Comparison of ENCODE assay signal across 23 mouse cellular contexts in genomic region chr2:160305070-160305469, GRCm38 (mm10). TPM values are rescaled to one million over a fixed set of nuclear protein-coding genes. Genes with fewer than 3 reads are reported as not detected.
DNase-seq lines count a peak whose midpoint lies in the region; TF ChIP-seq lines count a peak whose summit lies in the region.
"Had no signal": no experiment of that assay in that cellular context is flagged by ENCODE, and none has a peak within 500 bp of the region (broad histone marks: within the 10 kb centered on the region; RNA-seq: fewer than 3 reads in every experiment).

No protein-coding gene starts in this region.

- DNase-seq in A20 (ENCODE audit: low read depth, low spot score) (peak; percentile 3), CH12.LX (ENCODE audit: extremely low read depth) (peak; percentile 84)
- no peak for DNase-seq in ovary, postnatal 36 days (ENCODE audit: low spot score)
- DNase-seq in left cerebral cortex, adult 2 months (ENCODE audit: extremely low spot score in 1 of 2, low spot score in 2 of 2): no peak
- DNase-seq: adrenal gland, adult 2 months; adrenal gland, adult 8-10 months; adrenal gland, postnatal 10 days; adrenal gland, postnatal 14 days; adrenal gland, postnatal 25 days; adrenal gland, postnatal 36 days; B cell, adult 2 months; cerebellum, adult 11 months; cerebellum, adult 11-12 months; cerebellum, adult 18-20 months; cerebellum, adult 2 months; cerebellum, adult 8-10 months had no signal

- in situ Hi-C loops in CH12.LX (cut with MboI; ENCODE audit: low pct_ligation_motif_present, low pct_unique_long_range_greater_than_20kb, low sequenced_read_pairs): no loop called here

- peaks cover 6 to 63% of the 10 kb centered on the region in 2 experiments; a peak in 2 of 4 replicates for H3K4me1 ChIP-seq in CH12.LX (ENCODE audit: control insufficient read depth in 1 of 2, insufficient read depth in 2 of 2)

- no peaks in the 10 kb centered on the region for H3K27me3 ChIP-seq in CH12.LX (replicated peaks)
- H3K27me3 ChIP-seq: Patski had no signal

- no peaks in the 10 kb centered on the region for H3K79me2 ChIP-seq in CH12.LX (replicated peaks; ENCODE audit: control insufficient read depth, extremely low read depth, insufficient read depth, poor library complexity, severe bottlenecking)

- no peaks in the 10 kb centered on the region for H3K9me3 ChIP-seq in CH12.LX (replicated peaks; ENCODE audit: low read length)

- no peak for TF ChIP-seq POLR2A in CH12.LX (IDR thresholded peaks at IDR 0.05; ENCODE audit: low read depth, low read length)

- TF ChIP-seq RAD21 in CH12.LX (IDR thresholded peaks at IDR 0.05; ENCODE audit: low read depth, low read length): no peak

- peak overlapping the region; percentile 22; the same call in 1 of the 2 replicates for H3K4me2 ChIP-seq in CH12.LX (ENCODE audit: insufficient read depth, low read depth, poor library complexity, severe bottlenecking)

- TF ChIP-seq EP300 in CH12.LX (IDR thresholded peaks at IDR 0.05; ENCODE audit: low read length): no peak

- H3K4me3 ChIP-seq in CH12.LX (replicated peaks in 1 of 3; ENCODE audit: low read depth in 2 of 3, low read length in 2 of 3, poor library complexity in 1 of 3): no peak overlapping the region
- H3K4me3 ChIP-seq in left cerebral cortex, adult 2 months: no peak overlapping the region

- TF ChIP-seq CTCF in CH12.LX (conservative IDR thresholded peaks at IDR 0.05 in 1 of 2, IDR thresholded peaks at IDR 0.05 in 1 of 2; ENCODE audit: low read depth in 2 of 2, low read length in 2 of 2): no peak
- TF ChIP-seq CTCF in left cerebral cortex, adult 2 months (IDR thresholded peaks at IDR 0.05): no peak

- H3K36me3 ChIP-seq in CH12.LX (replicated peaks in 1 of 2; ENCODE audit: control insufficient read depth in 1 of 2, insufficient read depth in 1 of 2, low read length in 1 of 2): no peaks in the 10 kb centered on the region
- H3K36me3 ChIP-seq: G1E had no signal

- intact Hi-C loops in left cerebral cortex, adult 2 months (cut with DNase I): no loop called here

- dilution Hi-C loops in CH12.LX (cut with MboI; ENCODE audit: extremely low pct_ligation_motif_present, extremely low pct_unique_long_range_greater_than_20kb, low sequenced_read_pairs): no loop called here

- H3K27ac ChIP-seq in CH12.LX (ENCODE audit: insufficient read depth, low read depth): no peak overlapping the region
- no peak overlapping the region for H3K27ac ChIP-seq in left cerebral cortex, adult 2 months

- H3K9ac ChIP-seq in CH12.LX (ENCODE audit: insufficient read depth, low read depth): no peak overlapping the region

TF ChIP-seq in CH12.LX, 34 proteins besides CTCF, POLR2A, EP300 and RAD21:
- TF ChIP-seq ELF1 (IDR thresholded peaks at IDR 0.05; ENCODE audit: low read depth, low read length): no peak
- TF ChIP-seq KAT2A (IDR thresholded peaks at IDR 0.05; ENCODE audit: insufficient replicate concordance, low read length): no peak
- TF ChIP-seq ZKSCAN1 (IDR thresholded peaks at IDR 0.05; ENCODE audit: borderline replicate concordance, low read depth, low read length): no peak
- no peak for TF ChIP-seq NRF1 (IDR thresholded peaks at IDR 0.05; ENCODE audit: low read depth, low read length)
- peak; percentile 33; the same call in 1 of the 2 replicates for TF ChIP-seq IRF4 (IDR thresholded peaks at IDR 0.05; ENCODE audit: low read depth, low read length)
- TF ChIP-seq MAZ (IDR thresholded peaks at IDR 0.05; ENCODE audit: low read depth, low read length): no peak
- no peak for TF ChIP-seq SMC3 (IDR thresholded peaks at IDR 0.05; ENCODE audit: low read depth, low read length)
- peak; percentile 29; the same call in 1 of the 2 replicates for TF ChIP-seq BHLHE40 (IDR thresholded peaks at IDR 0.05; ENCODE audit: low read depth, low read length)
- TF ChIP-seq SIN3A (IDR thresholded peaks at IDR 0.05; ENCODE audit: low read length): no peak
- no peak for TF ChIP-seq PAX5 (IDR thresholded peaks at IDR 0.05; ENCODE audit: low read length)
- no peak for TF ChIP-seq MAFK (IDR thresholded peaks at IDR 0.05; ENCODE audit: insufficient replicate concordance, low read length)
- peak; percentile 99 for TF ChIP-seq MEF2A (IDR thresholded peaks at IDR 0.05; ENCODE audit: borderline replicate concordance, low read depth, low read length)
- TF ChIP-seq CHD2 (IDR thresholded peaks at IDR 0.05; ENCODE audit: low read length): no peak
- no peak for TF ChIP-seq POLR2AphosphoS2 (IDR thresholded peaks at IDR 0.05; ENCODE audit: low read depth, low read length)
- no peak for TF ChIP-seq ZC3H11A (IDR thresholded peaks at IDR 0.05; ENCODE audit: low read depth, low read length)
- no peak for TF ChIP-seq NELFE (IDR thresholded peaks at IDR 0.05; ENCODE audit: low read depth, low read length)
- TF ChIP-seq MXI1 (IDR thresholded peaks at IDR 0.05; ENCODE audit: low read depth, low read length): no peak
- TF ChIP-seq MAX (IDR thresholded peaks at IDR 0.05; ENCODE audit: low read length): no peak
- TF ChIP-seq CHD1 (IDR thresholded peaks at IDR 0.05; ENCODE audit: low read depth, low read length): no peak
- TF ChIP-seq ZNF384 (IDR thresholded peaks at IDR 0.05; ENCODE audit: low read depth, low read length): no peak
- TF ChIP-seq HCFC1 (IDR thresholded peaks at IDR 0.05; ENCODE audit: low read depth, low read length): no peak
- no peak for TF ChIP-seq JUND (conservative IDR thresholded peaks at IDR 0.05; ENCODE audit: low read depth, low read length)
- no peak for TF ChIP-seq USF1 (IDR thresholded peaks at IDR 0.05; ENCODE audit: low read depth, low read length)
- TF ChIP-seq ETS1 (conservative IDR thresholded peaks at IDR 0.05; ENCODE audit: low read depth, low read length): peak; percentile 90

RNA-seq across cellular contexts. Expression of gene Gm826, which starts 28.9 kb away (rescaled TPM):
- total RNA-seq in CH12.LX (2012; rRNA removed) (not detected in 2 replicates), CH12.LX (2014; rRNA removed) (0.32 TPM in 1 of 2 replicates, not detected in the other)
- not detected in 2 replicates for polyA plus RNA-seq in CH12.LX (2012; ENCODE audit: insufficient read length, low read depth)
- total RNA-seq in left cerebral cortex, adult 2 months (2021): not detected
- total RNA-seq: ES-E14, G1E, MEL had no signal
- polyA plus RNA-seq: activated CD4-positive, CD25-positive, alpha-beta regulatory T cell, adult 4 months; brain, embryonic 14.5 days; CD4-positive, CD25-positive, alpha-beta regulatory T cell, adult 4 months; G1E had no signal

Comparison
In these comparisons a context has a peak if more than half of its experiments do, and no peak if none do; other contexts are left out.
1. DNase-seq: peak in A20 (single experiment) and CH12.LX (single experiment); none in ovary, postnatal 36 days (single experiment) and left cerebral cortex, adult 2 months (0 of 2).